Mouse (Mus musculus) adrenal gland, postnatal 10 days (tissue): ENCODE results near the gene Hoxd9. TPM values are rescaled to one million over a fixed set of nuclear protein-coding genes. Genes with fewer than 3 reads are reported as not detected.
A peak's percentile ranks its signal among the peaks of the same experiment; 100 is the strongest.

ENCODE experiments used
- DNase-seq: peaks from one replicate; pipeline ENCODE4 v3.0.0; 2021; ENCODE audit warnings: mixed read lengths
- long read RNA-seq, 2 experiments: library from polyadenylated mRNA; stranded (forward); transcript quantifications; one replicate each; pipeline ENCODE4 v2.0.0; 2021
- total RNA-seq, 2 experiments: library from RNA; stranded (reverse); gene quantifications; 2 replicates each; pipeline ENCODE4 v1.2.3; 2021

Gene Hoxd9
- 1 to 10 TPM; 4.6 TPM for total RNA-seq
- long read RNA-seq, experiment 1, transcript Hoxd9-201 (2 exons, 2,136 nt), result major isoform, 7 of 10 reads
- long read RNA-seq, experiment 1, partial matches to known transcripts, result 2 of 10 reads
- long read RNA-seq, experiment 1, other reads (novel, unspliced or antisense), result 1 of 10 reads
- long read RNA-seq, experiment 2, transcript Hoxd9-201 (2 exons, 2,136 nt), result major isoform, 5 of 10 reads
- long read RNA-seq, experiment 2, partial matches to known transcripts, result 5 of 10 reads
- long read RNA-seq, experiment 2, other reads (novel, unspliced or antisense), result 0 of 10 reads

DNA sequence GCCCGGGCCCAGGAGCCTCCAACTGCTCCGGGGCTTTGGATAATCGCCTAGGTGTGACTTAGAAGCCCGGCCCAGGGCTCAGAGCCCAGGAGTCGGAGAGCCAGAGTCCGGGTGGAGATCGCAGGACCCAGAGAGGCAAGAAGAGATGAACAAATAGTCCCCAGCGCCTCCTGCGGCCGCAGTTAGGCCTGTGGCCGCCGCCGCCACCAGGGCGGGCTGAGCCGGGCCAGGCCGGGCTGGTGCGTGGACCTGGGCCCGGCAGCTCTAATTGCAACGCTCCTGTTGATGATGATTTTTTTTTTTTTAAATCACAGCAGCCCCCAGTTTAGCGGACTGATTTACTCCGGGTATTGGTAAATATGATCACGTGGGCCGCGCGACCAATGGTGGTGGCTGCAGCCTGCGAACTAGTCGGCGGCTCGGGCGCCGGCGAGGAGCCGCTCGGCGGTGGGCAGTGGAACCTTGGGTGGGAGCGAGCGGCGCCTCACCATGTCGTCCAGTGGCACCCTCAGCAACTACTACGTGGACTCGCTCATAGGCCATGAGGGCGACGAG lies at the start of gene Hoxd9:
TSS of gene Hoxd9 (plus strand) at position 161 of the 555 bp plus-strand sequence.
- DNase-seq, result peak; percentile 78

DNA sequence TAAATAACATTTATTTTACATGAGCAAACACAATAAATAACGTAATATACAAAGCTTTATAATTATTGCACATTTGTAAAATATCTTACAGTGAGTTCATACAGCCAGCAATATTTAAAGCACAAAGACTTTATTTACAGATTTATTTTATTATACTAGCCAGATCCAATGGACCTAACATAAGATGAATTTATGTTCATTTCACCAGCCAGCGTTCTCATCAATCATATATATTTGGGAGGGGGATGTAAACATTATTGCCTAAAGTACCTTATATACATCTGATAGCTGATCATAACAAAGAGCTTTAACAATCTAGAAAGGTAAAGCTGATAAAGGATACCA lies 44.6 kb upstream of the Hoxd9 start:
- DNase-seq, result no peak

DNA sequence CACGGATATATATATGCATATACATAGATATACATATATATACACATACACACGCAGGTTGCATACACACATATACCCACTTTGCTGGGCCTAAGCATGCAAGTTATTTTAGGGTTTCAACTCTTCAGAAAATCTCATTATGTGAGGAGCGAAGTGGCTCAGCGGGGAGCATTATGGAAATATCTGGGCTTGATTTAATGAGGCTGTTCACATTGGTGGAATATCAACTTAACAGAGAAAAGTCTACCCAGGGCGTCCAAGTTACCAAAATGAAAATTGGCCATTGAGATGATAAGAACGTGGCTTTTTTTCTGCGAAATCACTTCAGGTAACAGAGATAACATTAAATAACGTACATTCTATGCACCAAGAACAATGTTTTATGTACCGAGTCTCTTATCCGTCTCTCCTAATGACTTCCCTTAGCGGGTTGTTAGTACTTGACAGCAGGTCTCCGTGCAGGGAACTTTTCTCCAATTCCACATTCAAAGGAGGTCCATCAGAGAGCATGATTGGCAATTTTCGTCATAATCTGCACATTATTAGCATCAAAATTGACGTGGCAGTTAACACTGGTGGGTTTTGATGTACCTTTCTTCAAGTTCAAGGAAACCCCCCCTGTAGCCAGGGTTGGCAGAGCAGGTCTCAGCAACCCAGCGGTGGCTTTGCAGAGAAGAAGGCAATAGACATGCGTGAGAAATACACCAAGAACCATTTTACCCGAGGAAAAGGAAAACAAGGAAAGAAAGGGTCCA lies 43.6 kb upstream of the Hoxd9 start:
- no peak for DNase-seq

DNA sequence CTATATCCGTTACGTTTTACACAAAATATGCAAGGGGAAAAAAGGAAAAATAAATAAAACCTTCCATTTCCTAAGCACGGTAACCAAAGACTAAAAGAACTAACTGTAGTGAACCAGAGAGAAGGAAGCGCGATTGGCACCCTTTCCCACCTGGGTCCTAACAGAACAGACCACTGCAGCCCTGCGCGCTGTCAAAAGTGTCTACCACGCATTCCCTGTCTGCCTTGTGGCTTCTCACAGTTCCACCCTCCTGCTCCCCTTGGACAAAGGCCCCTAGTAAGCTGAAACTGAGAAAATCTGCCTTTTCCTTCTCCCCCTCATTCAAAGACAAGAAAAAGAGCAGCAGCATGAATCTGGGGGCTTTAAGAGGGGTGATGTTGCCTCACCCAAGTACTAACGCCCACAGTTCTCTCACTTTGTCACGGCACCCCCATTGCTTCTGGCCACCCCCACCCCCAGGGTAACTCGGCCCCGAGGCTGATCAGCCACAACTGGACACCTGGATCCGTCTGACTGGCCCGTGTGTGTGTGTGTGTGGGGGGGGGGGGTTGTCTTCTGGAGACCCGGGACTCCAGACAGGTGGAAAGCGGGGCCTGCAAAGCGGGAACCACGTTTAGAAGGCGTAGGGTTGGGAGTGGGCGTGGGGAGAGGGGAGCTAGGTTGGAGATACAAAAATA lies 42.6 kb upstream of the Hoxd9 start:
- DNase-seq, result no peak

DNA sequence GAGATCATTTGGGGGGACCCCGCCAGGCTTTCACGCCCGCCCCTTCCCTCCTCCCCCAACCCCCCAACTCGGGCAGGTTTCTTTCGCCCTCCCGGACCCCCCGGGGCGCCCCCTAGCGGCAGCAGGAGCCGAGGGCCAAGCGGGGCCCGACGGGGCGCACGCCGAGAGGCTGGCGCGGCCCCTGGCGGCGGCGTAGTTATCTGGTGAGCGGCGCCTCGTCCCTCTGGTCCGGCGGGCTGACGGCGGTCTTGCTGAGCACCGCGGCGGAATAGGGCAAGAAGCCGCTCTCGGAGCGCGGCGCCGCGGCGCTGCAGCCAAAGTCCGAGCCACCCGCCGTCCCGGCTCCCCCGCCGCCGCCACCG lies 42.1 kb upstream of the Hoxd9 start:
- peak; percentile 63 for DNase-seq

DNA sequence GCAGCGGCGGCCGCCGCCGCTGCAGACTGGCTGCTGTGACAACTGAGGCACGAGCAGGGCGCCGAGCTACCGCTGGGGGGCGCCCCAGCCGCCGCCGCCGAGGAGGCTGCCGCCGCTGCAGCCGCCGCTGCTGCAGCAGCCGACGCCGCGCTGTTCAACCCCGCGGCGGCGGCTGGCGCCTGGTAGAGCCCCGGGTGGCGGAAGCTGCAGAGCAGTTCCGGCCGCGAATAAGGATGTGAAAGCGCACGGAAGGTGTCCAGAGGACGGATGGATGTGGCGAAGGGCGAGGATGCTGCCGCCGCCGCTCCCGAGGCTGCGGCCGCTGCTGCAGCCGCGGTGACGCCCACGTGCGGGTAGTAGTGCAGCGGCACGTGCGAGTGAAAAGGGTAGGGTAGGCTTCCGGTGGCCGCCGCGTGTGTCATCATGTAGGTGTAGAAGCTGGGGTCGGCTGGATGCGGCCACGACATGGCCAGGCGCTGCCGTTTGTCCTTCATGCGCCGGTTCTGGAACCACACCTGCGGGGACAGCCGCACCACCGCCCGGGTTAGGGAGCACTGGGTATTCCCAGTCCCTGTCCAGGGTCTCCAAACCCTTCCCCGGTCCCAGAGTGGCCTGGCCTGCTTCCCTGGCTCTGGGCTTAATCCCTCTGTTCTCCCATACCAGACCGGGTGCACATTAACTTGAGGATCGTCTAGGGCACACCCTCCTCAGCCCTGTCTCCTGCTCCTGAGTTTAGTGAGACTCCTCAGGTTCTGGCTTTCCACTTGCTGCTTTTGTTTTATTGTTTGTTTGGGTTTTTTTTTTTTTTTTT lies 41.5 kb upstream of the Hoxd9 start:
- DNase-seq, result peak; percentile 29

DNA sequence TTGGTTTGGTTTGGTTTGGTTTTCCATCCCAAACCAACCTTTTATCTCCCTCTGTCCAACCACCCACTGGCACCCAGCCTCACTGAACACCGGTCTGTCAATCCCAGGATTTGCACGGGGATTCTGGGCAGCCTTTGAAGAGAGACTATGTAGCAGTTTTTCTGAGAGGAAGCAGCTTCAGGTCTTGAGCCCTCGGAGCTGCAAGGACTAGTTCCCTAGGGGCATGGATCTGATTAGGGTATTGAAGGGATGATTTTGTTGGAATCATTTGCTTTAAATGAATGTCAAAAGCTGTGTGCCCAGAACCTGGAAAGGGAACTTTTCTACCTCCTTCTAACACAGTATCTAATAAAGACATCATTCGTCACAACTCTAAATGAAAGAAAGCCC lies 40.9 kb upstream of the Hoxd9 start:
- no peak for DNase-seq

DNA sequence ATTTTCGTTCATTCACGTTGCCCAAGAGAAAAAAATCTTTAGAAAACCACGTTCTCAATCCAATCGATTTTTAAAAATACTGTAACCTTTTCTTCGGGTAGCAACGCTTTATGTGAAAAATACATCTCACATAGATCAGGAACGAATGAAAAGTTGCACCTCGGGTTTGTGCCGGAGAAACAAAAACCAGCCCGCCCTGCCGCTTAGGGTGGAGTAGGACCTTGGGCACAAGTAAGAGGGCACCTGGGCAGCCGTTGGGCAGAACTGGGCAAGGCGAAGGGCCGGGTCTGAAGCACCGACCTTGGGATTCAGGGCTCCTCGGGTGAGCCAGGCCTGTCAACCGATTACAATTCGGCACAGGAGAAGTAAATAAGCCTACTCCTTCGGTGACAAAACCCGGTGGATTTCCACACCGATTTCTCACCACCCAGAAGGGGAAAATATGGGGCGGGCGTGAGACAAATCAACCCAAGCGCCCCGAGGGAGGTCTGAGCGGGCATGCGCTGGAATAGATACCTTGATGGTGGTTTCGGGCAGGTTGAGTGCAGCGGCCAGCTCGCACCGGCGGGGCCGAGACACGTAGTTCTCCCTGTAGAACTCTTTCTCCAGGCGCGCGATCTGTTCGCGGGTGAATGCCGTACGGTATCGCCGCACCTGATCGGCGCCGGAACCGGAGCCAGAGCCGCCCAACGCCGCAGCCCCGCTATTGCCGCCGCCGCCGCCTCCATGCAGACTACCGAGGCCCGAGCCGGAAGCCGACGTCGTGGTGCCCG lies 40.1 kb upstream of the Hoxd9 start:
- DNase-seq, result no peak

DNA sequence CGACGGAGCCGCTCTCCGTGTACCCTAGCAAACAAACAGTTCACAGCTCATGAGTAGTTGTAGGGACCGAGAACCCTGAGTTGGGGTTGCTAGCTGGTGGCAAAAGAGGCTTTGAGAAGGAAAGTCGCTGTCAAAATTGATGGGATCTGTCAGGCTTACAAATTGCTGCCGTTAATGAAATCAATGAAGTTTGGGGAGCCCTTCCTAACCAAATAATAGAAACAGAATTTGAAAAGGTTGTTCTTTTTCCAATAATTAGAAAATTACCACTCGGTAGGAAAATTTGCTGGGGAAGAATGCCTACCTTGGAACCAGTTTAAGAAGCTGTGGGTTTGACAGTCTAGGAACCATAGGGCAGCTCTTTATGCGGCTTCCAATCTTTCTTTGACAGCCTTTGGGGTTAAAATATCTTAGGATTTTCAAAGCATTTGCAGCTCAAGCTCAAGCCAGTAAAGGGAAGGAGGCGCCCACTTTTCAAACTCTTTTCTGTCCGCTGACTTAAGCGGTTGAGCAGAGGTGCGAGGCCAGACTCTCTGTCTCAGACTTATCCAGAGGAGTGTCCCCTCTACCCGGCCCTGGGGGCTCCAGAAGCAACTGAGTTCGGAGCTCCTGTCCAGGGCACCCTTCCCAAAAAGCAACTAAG lies 39.4 kb upstream of the Hoxd9 start:
- no peak for DNase-seq

DNA sequence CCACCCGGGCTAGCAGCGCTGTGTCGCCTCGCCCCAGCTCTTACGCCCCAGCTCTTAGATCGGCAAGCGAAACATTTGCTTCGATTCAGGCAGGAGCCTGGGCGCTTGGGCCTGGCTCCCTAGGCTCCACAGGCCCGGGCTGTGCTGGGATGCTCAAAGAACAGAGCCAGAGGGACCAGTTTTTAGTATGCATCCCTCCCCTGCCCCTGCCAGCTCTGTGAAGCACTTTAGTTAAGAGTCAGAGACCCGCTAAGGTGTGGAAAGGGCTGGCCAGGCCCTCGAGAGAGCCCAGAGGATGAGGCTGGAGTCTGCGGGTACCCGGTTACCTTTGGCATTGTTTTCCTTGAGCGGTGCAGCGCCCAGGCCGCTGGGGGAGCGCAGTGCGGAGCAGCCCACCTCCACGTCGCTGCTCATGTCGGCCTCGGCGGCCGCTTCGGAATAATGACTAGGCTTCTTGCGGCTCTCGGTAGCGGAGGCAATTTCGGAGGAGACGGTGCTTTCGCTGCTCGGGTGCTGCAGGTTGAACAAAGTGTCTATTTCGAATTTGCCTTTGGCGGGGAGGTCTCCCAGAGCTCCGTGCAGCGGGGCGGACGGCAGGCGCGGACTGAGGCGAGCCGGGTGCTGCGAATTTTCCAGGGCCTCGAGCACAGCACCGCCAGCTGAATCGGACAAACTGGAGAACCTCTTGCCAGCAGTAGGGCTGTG lies 38.7 kb upstream of the Hoxd9 start:
- no peak for DNase-seq

DNA sequence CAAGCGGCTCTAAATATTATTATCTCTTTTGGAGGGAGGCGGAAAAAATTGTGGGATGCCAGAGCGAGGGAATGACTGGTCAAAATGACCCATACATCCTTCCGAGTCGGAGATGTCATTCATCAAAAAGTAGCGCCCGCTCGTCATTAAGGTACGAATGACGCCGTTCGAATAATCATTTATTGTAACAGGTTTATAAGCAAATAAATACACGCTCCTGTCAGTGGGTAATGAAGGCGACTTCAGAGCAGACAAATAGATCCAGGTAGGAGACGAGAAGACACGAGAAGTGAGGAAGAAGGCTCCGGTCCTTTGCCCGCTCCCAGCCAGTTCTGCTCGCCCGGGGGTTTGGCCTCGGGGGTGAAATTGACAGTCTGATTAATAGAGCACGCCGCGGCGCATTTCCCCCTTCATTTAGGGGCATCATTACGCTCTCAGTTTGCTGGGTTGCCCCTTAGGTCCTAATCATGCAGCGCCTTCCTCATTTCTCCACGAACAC lies 38.0 kb upstream of the Hoxd9 start, which contains the start of gene Evx2:
TSS of gene Evx2 (minus strand) at position 51 of the 499 bp plus-strand sequence.
- no peak for DNase-seq

DNA sequence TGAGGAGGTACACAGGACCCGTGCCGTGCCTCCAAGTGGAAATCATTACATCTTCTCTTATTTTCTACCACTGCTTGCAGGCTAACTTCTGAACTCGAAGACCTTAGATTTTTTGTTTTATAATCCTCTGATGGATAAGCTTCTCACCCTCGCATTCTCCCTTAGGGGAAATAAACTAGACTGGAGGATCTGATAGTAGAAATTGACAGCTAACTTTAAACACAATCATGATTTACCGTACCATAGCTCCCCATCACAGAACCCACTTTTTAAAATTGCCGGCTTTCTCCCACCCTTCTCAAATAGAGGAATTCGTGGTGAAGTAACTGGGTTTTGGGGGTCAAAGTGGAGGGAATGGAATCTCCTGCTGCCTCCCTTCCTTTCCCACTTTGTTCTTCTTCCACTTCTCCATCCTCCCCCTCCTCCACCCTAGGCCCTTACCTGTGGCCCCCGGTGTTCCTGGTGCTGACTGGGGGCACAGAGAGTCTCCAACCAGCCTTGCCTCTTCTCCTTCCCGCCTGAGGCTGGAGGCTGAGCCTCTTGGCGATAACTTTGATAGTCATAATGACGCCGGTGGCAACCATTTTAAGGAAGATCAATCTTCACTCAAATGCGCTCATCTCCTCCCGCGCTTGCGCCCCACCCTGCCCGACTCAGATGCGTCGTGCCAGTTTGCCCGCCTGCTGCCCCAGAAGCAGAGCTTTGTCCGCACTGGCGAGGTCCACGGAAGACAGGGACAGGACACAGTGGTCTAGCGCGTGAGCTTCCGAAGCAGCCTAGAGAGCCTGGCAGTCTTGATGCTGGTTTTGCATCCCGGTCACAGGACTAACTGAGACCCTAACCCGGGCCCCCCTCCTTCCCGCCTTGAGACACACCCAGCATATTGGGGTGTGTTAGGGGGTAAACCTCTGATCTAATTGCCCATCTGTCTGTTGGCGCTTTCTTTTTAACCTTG lies 36.8 kb upstream of the Hoxd9 start:
- no peak for DNase-seq

DNA sequence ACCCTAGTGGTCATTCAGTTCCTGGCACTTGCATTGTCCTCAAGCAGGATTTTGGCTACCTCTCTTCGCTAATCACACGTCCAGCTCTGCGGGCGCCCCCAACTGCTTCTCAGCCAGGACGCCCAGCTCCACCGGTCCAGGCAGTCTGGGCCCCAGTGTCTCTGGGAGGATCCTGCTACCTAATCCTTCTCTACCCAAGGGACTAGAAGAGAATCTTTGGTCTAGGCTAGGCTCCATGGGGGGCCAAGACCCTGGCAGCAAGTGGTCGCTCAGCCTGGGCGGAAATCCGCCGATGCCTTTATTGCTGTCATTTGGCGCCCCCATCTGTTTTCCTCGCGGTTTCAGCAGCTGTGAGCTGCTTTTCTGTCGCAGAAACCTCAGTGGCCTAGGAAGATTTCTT lies 35.8 kb upstream of the Hoxd9 start:
- peak; percentile 57 for DNase-seq

DNA sequence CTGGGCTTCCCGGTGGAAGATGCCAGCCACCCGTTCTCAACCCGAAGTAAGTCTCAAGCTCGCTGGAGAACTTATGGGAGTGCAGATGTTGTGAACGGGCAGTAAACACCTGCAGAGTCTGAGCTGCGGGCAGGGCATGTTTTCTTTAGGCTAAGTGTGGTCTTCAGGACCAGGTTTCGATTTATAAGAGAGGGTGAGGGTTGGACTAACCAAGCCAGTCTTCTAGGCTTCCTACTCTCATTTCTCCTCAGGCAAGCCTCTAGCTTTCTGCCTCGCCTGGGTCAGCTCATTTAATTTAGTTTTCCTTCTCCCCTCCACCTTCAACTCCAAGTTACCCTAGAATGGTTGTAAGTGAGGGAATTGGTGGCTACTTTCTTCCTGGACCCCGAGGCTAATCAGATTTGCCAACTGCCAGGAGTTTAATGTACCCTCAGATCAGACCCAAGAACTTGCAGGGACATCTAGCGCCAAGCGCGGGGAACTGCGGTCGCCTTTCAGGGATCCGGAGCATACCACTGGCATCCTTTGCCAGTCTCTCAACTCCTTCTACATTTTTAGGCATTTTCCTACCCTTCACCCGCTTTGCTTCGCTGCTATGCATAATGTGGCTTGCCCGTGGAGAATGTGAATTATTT lies 34.1 kb upstream of the Hoxd9 start:
- peak; percentile 62 for DNase-seq

DNA sequence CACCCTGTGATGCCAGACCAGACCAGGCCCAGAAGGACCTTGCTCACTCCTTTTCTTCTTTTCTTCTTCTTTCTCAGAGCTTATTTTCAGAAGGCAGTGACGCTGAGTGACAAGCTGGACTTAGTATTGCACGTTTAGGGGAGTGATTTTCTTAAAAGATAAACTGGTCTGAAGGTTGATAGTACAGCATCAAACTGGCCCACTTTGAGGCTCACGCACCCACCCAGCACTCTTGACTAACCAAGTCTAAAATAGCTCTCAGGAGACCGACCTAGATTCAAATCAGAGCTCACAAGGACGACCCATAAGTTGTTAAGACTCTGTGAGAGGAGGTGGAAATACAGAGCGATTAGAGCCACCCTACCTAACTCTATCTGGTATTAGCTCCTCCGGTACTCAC lies 31.1 kb upstream of the Hoxd9 start:
- no peak for DNase-seq

DNA sequence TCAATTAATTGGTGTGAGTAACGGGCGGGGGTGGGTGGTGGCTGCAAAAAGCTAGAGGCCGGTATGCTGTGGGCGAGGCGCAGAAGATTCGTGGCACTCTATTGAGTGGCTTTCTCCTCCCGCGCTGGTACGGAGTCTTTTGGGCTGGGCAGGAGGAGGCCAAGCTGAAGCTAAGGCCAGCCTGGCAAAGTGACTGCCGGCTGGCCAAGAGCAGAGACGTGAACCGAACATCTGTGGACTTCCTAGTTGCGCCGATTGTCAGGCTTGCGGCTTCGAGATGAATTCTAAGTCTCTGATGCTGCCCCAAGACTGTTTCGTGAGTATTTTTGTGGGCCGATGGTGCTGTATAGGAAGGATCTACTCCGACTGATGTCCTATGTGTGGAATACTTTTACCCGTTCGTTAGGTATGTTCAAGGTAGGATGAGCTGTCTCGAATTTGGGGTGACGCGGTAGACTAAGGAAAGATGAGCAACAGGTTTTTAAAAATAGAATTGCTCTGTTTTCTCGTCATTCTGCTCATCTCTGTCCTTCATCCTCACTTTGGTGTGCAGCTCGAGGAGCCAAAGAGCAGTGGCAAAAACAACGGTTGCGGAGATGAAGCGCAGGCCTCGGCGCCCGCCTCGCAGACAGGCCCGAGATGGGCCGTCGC lies 30.2 kb upstream of the Hoxd9 start:
- no peak for DNase-seq

DNA sequence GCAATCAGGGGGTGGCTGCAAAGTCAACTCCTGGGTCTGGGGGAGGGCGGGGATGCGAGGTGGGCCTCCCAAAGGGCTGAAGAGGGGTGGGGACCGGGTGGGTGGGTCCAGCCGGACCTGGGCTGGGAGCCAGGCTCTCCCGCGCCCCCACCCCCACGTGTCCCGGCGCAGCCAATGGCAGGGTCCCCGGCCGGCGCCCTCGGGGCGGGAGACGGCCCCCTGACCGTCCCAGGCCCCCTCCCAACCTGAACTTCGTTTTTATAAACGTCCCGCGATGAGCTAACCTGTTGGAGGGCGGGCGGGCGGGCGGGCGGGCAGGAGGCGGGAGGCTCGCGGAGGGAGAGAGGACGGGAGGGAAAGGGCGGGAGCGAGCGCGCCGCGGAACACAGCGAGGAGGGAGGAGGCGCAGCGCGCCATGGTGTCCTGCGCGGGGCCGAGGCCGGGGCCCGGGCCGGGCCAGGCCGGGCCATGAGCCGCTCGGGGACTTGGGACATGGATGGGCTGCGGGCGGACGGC lies 29.6 kb upstream of the Hoxd9 start, which contains the start of gene Hoxd13:
TSS of gene Hoxd13 (plus strand) at position 469 of the 516 bp plus-strand sequence.
- DNase-seq, result no peak
